Mouse (Mus musculus) thymus, adult 2 months (tissue): ENCODE results near the gene Scarb1.

Source experiments
- CTCF ChIP-seq: fragments of 200-500 bp; IDR thresholded peaks from 2 replicates; pipeline ENCODE4 v1.5.1; 2012; ENCODE audit warnings: mild to moderate bottlenecking, control low read depth, low read length, moderate library complexity, borderline replicate concordance; ENCODE audit not compliant: control insufficient read depth, poor library complexity, insufficient read depth; ENCODE audit errors: extremely low read depth
- POLR2A ChIP-seq: fragments of 200-500 bp; IDR thresholded peaks from 2 replicates; pipeline ENCODE4 v1.6.1; 2012; ENCODE audit warnings: mild to moderate bottlenecking, low read length, control low read depth, moderate library complexity; ENCODE audit not compliant: control insufficient read depth, poor library complexity, insufficient read depth; ENCODE audit errors: extremely low read depth

DNA sequence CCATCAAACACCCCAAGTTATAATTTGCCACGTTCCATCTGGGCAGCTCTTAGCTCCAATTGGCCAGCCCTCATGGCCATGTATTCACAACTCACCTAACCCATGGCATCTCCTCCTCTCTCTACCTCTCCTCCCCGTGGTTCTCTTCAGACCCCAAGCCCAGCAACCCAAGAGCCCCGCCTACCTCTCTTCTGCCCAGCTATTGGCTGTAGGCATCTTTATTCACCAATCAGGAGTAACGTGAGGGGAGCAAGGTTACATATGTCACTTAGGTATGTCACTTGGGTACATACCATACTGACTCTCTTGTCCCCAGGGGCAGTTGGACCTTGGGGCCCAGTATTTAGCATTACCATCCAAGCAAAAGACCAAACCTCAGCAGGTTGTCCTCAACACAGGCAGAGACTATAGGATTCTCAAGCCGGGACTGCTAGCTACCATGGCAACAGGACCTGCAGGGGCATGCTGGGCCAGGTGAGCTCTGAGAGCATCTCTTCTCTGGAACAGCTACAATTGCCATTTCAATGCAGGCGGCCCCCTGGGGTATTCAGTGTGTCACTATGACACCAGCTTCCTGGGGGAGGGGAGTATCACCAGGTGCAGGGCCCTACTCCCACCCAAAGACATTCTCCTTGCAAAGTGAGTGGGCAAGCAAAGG is 100.6 kb downstream of the Scarb1 start:
- TF ChIP-seq CTCF (no peak), POLR2A (no peak)
